Mouse (Mus musculus) gastrocnemius, adult 8-10 months (tissue): Measurements from ENCODE around the gene Ssty2. TPM values are rescaled to one million over a fixed set of nuclear protein-coding genes. Genes with fewer than 3 reads are reported as not detected.
"Not testable (repeated sequence)": the region's sequence is repeated elsewhere in the genome, so short reads cannot be mapped to it uniquely, and the experiment has no call there.

Experiments
- DNase-seq, 2 experiments: peaks; one replicate each; pipeline ENCODE4 v3.0.0; 2022; ENCODE audit warnings: low spot score in 2 of 2
- total RNA-seq, 4 experiments: library from RNA; stranded (reverse); gene quantifications; 2 replicates each; pipeline ENCODE4 v1.2.4; 2022

Ssty2 gene
- total RNA-seq, result not detected

DNA sequence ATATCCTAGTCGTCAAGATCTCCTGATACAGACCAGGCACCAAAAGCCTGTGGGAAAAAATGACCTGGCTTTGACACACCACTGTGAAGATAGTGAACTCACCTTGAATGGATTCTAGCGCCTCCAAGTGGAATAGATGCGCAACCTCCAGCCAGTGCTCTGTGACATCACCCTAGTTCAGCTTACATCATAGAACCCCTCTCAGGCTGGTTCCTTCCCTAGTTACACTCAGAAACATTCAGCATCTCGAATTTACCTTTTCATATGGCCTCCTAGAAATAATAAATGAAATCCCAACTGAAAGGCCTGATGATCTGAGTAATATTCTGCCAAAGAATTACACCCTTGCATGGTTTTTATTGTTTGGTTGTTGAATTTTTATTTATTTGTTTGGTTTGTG is at the start of gene Ssty2:
Gene Ssty2 (minus strand): TSS at position 101 of the 400 bp plus-strand sequence.
- DNase-seq, result not testable (repeated sequence)
